Mouse (Mus musculus) embryonic facial prominence, embryonic 11.5 days (tissue): ENCODE results near the gene Pcdh19. TPM values are rescaled to one million over a fixed set of nuclear protein-coding genes. Genes with fewer than 3 reads are reported as not detected.

ENCODE experiments used
- polyA plus RNA-seq: library from polyadenylated mRNA; unstranded; fragments of >200 nt; fragmentation: Nextera tagmentation; extraction: Ambion mirVana; gene quantifications from 2 replicates; pipeline ENCODE4 v1.2.1, GENCODE M21; 2014

Gene Pcdh19
- polyA plus RNA-seq, 1 experiment from 2014 or later: 4.7 TPM

Other genes starting within 250 kb of the Pcdh19 start
- gene Tnmd, start 162.0 kb upstream of the Pcdh19 start, polyA plus RNA-seq: 1.6 and 2.1 TPM in 2 replicates
- gene Tspan6, start 209.4 kb upstream of the Pcdh19 start, polyA plus RNA-seq: 232 and 235 TPM in 2 replicates
- 0.87 and 0.96 TPM in 2 replicates for gene Srpx2, start 219.4 kb upstream of the Pcdh19 start, polyA plus RNA-seq